Mouse (Mus musculus) midbrain, embryonic 13.5 days (tissue): ENCODE data around the gene Hpgd. TPM values are rescaled to one million over a fixed set of nuclear protein-coding genes. Genes with fewer than 3 reads are reported as not detected.

Experiments
- ATAC-seq: fragments of 200-750 bp; cut with Nextera tagmentation; 2 replicates; pipeline ENCODE4 v1.8.0; 2017; ENCODE audit warnings: mild to moderate bottlenecking, moderate TSS enrichment, moderate library complexity
- H3K27ac ChIP-seq: fragments of 300-500 bp; sonication (generic); 2 replicates; pipeline ENCODE4 v1.5.1; 2015; ENCODE audit warnings: inconsistent platforms, mild to moderate bottlenecking, moderate library complexity
- H3K27me3 ChIP-seq: fragments of 300-500 bp; sonication (generic); 2 replicates; pipeline ENCODE4 v1.6.1; 2015; ENCODE audit warnings: mild to moderate bottlenecking, inconsistent platforms
- H3K36me3 ChIP-seq: fragments of 300-500 bp; sonication (generic); 2 replicates; pipeline ENCODE4 v1.6.1; 2015; ENCODE audit warnings: mild to moderate bottlenecking, inconsistent platforms
- H3K4me1 ChIP-seq: fragments of 300-500 bp; sonication (generic); replicated peaks from 2 replicates; pipeline ENCODE4 v1.6.1; 2015; ENCODE audit warnings: inconsistent platforms
- H3K4me2 ChIP-seq: fragments of 300-500 bp; sonication (generic); replicated peaks from 2 replicates; pipeline ENCODE4 v1.6.1; 2015; ENCODE audit warnings: moderate library complexity, mild to moderate bottlenecking, inconsistent platforms
- H3K4me3 ChIP-seq: fragments of 300-500 bp; sonication (generic); replicated peaks from 2 replicates; pipeline ENCODE4 v1.5.1; 2015; ENCODE audit warnings: mild to moderate bottlenecking, inconsistent platforms
- H3K9ac ChIP-seq: fragments of 300-500 bp; sonication (generic); replicated peaks from 2 replicates; pipeline ENCODE4 v1.6.1; 2015; ENCODE audit warnings: mild to moderate bottlenecking, inconsistent platforms
- H3K9me3 ChIP-seq: fragments of 300-500 bp; sonication (generic); 2 replicates; pipeline ENCODE4 v1.6.1; 2016; ENCODE audit warnings: mild to moderate bottlenecking, inconsistent platforms
- WGBS: fragments of 180-500 bp; shearing (Covaris S2); methylation state at CpG from one replicate; pipeline ENCODE4 v1.1.7; 2015; 5-methylcytosine and 5-hydroxymethylcytosine counted together
- polyA plus RNA-seq: library from polyadenylated mRNA; unstranded; fragments of >200 nt; fragmentation: Nextera tagmentation; extraction: Ambion mirVana; gene quantifications from 2 replicates; pipeline ENCODE4 v1.2.1, GENCODE M21; 2015

Hpgd gene
- polyA plus RNA-seq, 1 experiment from 2014 or later: 5.2 TPM

DNA sequence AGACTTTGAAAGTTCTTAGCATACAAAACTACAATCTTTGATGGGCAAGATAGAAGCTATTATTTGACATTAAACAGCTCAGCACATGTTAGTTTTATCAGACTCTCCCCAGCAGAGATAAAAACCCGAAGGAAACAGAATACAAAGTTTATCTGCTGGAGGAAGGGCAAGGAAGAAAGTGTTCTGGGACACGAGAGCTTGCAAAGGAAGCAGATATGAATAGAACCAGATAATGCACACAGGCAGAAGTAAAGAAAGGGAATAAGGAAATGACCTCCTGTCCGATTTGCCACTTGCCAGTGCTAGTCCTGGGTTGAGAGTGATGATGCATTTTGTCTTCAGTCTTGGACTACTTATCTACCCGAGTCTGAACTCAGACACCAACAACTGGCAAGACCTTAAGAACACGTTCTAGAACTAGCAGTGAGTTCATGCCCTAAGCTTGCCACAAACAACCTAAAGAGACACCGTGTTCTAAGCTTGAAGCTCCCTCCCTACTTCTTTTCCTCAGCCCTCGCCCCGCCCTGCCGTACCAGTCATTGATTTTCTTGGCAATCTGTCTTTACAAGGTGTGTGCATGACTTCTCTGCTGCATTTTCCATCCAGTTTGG is 41.1 kb downstream of the Hpgd start:
- Histone ChIP-seq H3K27me3 (no peaks in the 10 kb centered on the region), H3K9ac (no peak overlapping the region), H3K27ac (no peak overlapping the region), H3K9me3 (no peaks in the 10 kb centered on the region), H3K4me3 (no peak overlapping the region), H3K4me1 (no peaks in the 10 kb centered on the region), H3K36me3 (no peaks in the 10 kb centered on the region), H3K4me2 (no peak overlapping the region)
- 86% methylated on average over 9 of the region's 9 CpGs for WGBS
- no peak for ATAC-seq

DNA sequence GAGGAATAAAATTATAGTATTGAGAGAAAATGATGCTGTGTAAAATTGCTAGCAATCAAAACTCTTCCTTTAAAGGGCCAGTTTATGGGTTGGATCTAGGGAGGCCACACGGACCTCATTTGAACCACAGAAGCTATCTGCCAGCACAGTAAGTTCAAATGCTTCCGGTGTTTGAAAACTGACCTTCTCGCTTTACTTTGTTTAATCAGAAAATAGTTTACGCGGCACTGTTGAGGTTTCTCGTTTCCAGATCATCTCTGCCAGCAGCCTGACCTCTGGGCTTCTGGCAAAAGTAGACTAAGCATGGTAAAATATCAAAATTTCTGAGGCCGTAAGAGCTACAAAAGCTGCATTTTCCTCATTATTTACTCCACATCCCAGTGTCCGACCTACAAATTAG is 42.4 kb downstream of the Hpgd start:
- Histone ChIP-seq H3K4me3 (no peak overlapping the region), H3K9ac (no peak overlapping the region), H3K4me2 (no peak overlapping the region), H3K27me3 (no peaks in the 10 kb centered on the region), H3K4me1 (no peaks in the 10 kb centered on the region), H3K9me3 (no peaks in the 10 kb centered on the region), H3K27ac (no peak overlapping the region), H3K36me3 (no peaks in the 10 kb centered on the region)
- no peak for ATAC-seq
- 87% methylated on average over 8 of the region's 8 CpGs for WGBS

DNA sequence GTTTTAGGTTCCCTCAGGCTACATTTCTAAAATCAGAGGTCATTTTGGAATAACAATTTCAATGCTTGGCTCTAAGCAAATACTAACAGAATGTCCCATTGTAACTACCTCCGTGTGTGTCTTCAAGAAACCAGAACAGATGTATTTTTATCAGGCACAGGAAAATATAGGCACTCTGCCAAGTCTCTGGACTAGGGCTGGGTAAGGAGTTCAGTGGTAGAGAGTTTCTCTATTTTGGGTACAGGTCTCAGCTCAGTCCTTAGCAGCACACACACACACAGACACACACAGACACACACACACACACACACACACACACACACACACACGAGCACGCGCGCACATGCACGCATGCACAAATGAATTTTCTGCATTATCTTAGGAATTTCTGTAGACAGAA is 49.1 kb downstream of the Hpgd start:
- no peak overlapping the region for H3K9ac ChIP-seq
- ATAC-seq: no peak

DNA sequence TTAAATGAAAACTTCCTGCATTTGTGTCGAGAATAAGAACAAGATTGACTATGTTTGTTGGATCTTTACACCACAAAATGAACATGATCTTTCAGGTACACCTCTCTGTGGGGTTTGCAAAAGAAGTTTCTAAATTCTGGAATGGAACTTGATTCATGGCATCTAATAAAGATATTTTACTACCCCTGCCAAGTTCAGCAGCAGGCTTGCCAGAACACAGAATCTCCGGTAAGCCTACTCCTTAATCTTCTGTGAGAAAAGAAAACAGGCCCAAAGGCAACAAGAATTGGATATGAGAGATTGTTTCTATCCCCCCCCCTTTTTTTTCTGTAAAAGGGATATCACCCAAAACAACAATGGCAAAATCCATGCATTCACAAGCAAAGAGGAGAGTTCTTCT is 49.6 kb downstream of the Hpgd start:
- 78% methylated on average over 2 of the region's 2 CpGs for WGBS

More for the DNA sequence above, 49.1 kb downstream of the Hpgd start:
- H3K27ac ChIP-seq: no peak overlapping the region
- WGBS: 92% methylated on average over 6 of the region's 6 CpGs
- no peaks in the 10 kb centered on the region for H3K36me3 ChIP-seq
- no peaks in the 10 kb centered on the region for H3K4me1 ChIP-seq
- H3K4me3 ChIP-seq: no peak overlapping the region
- no peaks in the 10 kb centered on the region for H3K27me3 ChIP-seq
- H3K4me2 ChIP-seq: no peak overlapping the region
- no peaks in the 10 kb centered on the region for H3K9me3 ChIP-seq

DNA sequence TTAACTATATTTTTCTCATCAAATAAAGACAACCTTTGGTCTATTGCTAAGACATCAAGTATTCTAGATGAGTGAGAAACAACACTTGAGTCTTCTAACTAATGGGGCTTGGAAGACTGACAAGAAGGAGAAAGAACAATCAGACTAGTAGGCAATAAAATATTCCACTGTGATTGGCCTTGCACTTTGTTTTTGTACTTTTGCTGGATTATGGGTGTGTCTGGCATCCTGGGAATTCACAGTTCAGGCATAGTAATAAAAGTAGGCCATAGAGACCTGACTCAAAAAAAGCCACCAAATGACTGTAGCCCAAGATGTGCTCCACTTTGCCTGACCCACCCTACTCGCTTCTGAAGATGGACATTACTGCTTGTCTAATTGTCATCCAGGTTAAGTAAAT is 50.0 kb downstream of the Hpgd start:
- Histone ChIP-seq H3K4me2 (no peak overlapping the region), H3K4me1 (no peaks in the 10 kb centered on the region), H3K27me3 (no peaks in the 10 kb centered on the region), H3K9ac (no peak overlapping the region), H3K9me3 (no peaks in the 10 kb centered on the region), H3K4me3 (no peak overlapping the region), H3K27ac (no peak overlapping the region), H3K36me3 (no peaks in the 10 kb centered on the region)
- no peak for ATAC-seq
- WGBS: 89% methylated on average over 1 of the region's 1 CpGs

More for the DNA sequence above, 49.6 kb downstream of the Hpgd start:
- ATAC-seq: no peak
- H3K4me3 ChIP-seq: no peak overlapping the region
- H3K4me2 ChIP-seq: no peak overlapping the region
- H3K4me1 ChIP-seq: no peaks in the 10 kb centered on the region
- H3K27ac ChIP-seq: no peak overlapping the region
- no peaks in the 10 kb centered on the region for H3K9me3 ChIP-seq
- no peaks in the 10 kb centered on the region for H3K36me3 ChIP-seq
- H3K27me3 ChIP-seq: no peaks in the 10 kb centered on the region
- no peak overlapping the region for H3K9ac ChIP-seq

DNA sequence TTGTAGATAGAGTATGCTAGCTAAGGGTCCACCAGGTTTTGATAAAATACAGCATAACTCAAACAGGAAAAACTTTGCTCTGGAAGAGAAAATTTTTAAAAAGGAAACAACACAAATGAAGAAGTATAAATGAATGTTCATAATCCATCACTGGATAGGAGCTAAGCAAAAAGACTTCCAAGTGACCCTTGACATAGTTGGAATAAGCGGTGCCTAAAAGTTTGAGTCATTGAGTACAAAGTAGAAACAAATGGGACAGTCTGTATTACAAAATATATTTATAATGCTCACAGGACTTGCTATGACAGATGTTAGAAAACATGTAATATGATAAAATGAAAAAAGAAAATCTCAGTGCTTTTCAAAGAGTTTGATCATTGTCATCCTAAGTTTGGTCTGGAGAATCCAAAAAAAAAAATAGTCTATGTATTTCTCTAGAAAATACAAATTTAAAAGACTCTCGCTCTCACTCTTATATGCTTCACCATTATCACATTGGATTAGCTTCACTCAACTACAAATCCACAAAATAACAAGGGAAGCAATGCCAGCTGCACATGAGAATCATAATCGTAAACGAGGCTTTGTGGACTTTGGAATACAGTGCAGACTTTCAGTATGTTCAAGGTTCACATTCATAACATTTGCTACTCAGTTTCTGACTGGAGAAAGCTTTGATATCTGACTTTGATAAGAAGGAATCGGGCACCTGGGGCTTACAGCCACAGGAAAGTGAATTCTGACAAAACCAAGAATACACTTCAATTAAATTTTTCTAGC is 51.4 kb downstream of the Hpgd start:
- Histone ChIP-seq H3K27me3 (no peaks in the 10 kb centered on the region), H3K9me3 (no peaks in the 10 kb centered on the region), H3K4me1 (no peaks in the 10 kb centered on the region), H3K27ac (no peak overlapping the region), H3K4me3 (no peak overlapping the region), H3K4me2 (no peak overlapping the region), H3K36me3 (no peaks in the 10 kb centered on the region), H3K9ac (no peak overlapping the region)
- WGBS: 90% methylated on average over 5 of the region's 5 CpGs
- no peak for ATAC-seq

DNA sequence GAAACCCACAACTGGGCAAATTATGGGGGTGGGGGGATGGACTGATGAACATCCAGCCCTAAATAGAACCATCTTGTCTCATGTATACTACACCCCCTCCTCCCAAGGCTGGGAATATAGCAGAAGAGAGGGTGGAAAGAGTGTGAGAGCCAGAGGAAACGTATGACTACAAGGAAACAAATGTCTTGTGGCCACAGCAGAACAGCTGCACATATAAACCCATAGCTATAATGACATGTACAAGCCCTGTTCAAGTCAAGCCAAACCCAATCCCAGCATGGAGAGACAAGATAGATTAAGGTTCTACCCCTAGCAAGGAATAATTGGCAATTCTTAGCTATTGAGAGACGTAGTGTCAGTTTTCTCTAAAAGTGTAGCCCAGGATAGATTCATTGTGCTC is 68.8 kb downstream of the Hpgd start:
- no peak overlapping the region for H3K4me3 ChIP-seq
- H3K9ac ChIP-seq: no peak overlapping the region
- no peaks in the 10 kb centered on the region for H3K36me3 ChIP-seq
- no peak for ATAC-seq
- no peak overlapping the region for H3K27ac ChIP-seq
- H3K27me3 ChIP-seq: no peaks in the 10 kb centered on the region
- 84% methylated on average over 2 of the region's 2 CpGs for WGBS
- H3K4me2 ChIP-seq: no peak overlapping the region
- H3K9me3 ChIP-seq: no peaks in the 10 kb centered on the region
- no peaks in the 10 kb centered on the region for H3K4me1 ChIP-seq
